Mouse (Mus musculus) hindbrain, embryonic 15.5 days (tissue): ENCODE measurements around the gene Lmln. TPM values are rescaled to one million over a fixed set of nuclear protein-coding genes. Genes with fewer than 3 reads are reported as not detected.
"Not testable (repeated sequence)": the region's sequence is repeated elsewhere in the genome, so short reads cannot be mapped to it uniquely, and the experiment has no call there.

Experiments
- ATAC-seq: fragments of 200-750 bp; cut with Nextera tagmentation; 2 replicates; pipeline ENCODE4 v1.8.0; 2017; ENCODE audit warnings: low read depth, moderate number of reproducible peaks, moderate TSS enrichment; ENCODE audit not compliant: low FRiP score
- H3K27ac ChIP-seq: fragments of 300-500 bp; sonication (generic); replicated peaks from 2 replicates; pipeline ENCODE4 v1.5.1; 2015; ENCODE audit warnings: mild to moderate bottlenecking, inconsistent platforms
- H3K27me3 ChIP-seq: fragments of 300-500 bp; sonication (generic); 2 replicates; pipeline ENCODE4 v1.6.1; 2015; ENCODE audit warnings: control low read depth, inconsistent platforms
- H3K36me3 ChIP-seq: fragments of 300-500 bp; sonication (generic); 2 replicates; pipeline ENCODE4 v1.6.1; 2015; ENCODE audit warnings: control low read depth, inconsistent platforms
- H3K4me1 ChIP-seq: fragments of 300-500 bp; sonication (generic); replicated peaks from 2 replicates; pipeline ENCODE4 v1.6.1; 2015; ENCODE audit warnings: control low read depth, inconsistent platforms
- H3K4me2 ChIP-seq: fragments of 300-500 bp; sonication (generic); 2 replicates; pipeline ENCODE4 v1.6.1; 2015; ENCODE audit warnings: moderate library complexity, mild to moderate bottlenecking, inconsistent platforms
- H3K4me3 ChIP-seq: fragments of 300-500 bp; sonication (generic); 2 replicates; pipeline ENCODE4 v1.5.1; 2015; ENCODE audit warnings: mild to moderate bottlenecking, inconsistent platforms
- H3K9ac ChIP-seq: fragments of 300-500 bp; sonication (generic); 2 replicates; pipeline ENCODE4 v1.6.1; 2015; ENCODE audit warnings: inconsistent platforms
- H3K9me3 ChIP-seq: fragments of 300-500 bp; sonication (generic); 2 replicates; pipeline ENCODE4 v1.6.1; 2016; ENCODE audit warnings: control low read depth, inconsistent platforms
- WGBS: fragments of 180-500 bp; shearing (Covaris S2); methylation state at CpG from one replicate; pipeline ENCODE4 v1.1.7; 2015; 5-methylcytosine and 5-hydroxymethylcytosine counted together
- polyA plus RNA-seq: library from polyadenylated mRNA; unstranded; fragments of >200 nt; fragmentation: Nextera tagmentation; extraction: Ambion mirVana; gene quantifications from 2 replicates; pipeline ENCODE4 v1.2.1, GENCODE M21; 2015

Gene Lmln
- polyA plus RNA-seq, 1 experiment from 2014 or later: 4.6 TPM

- H3K9ac ChIP-seq: no peak overlapping the region
- peaks cover 20% of the 10 kb centered on the region for H3K36me3 ChIP-seq
- H3K27ac ChIP-seq: no peak overlapping the region
- no peaks in the 10 kb centered on the region for H3K27me3 ChIP-seq
- H3K4me2 ChIP-seq: no peak overlapping the region
- WGBS: 86% methylated on average over 2 of the region's 2 CpGs
- ATAC-seq: no peak
- no peaks in the 10 kb centered on the region for H3K4me1 ChIP-seq
- no peaks in the 10 kb centered on the region for H3K9me3 ChIP-seq
- H3K4me3 ChIP-seq: no peak overlapping the region
These were observed 21.7 kb downstream of the Lmln start for GRCm38 (mm10) chr16:33083996-33084395.

GRCm38 (mm10) chr16:33085666-33086065, 23.3 kb downstream of the Lmln start:
- Histone ChIP-seq H3K9me3 (no peaks in the 10 kb centered on the region), H3K27ac (no peak overlapping the region), H3K4me3 (no peak overlapping the region), H3K4me1 (no peaks in the 10 kb centered on the region), H3K4me2 (no peak overlapping the region), H3K27me3 (no peaks in the 10 kb centered on the region), H3K36me3 (peaks cover 32% of the 10 kb centered on the region), H3K9ac (no peak overlapping the region)
- WGBS: 78% methylated on average over 8 of the region's 8 CpGs
- ATAC-seq: no peak

GRCm38 (mm10) chr16:33113726-33114125, 51.4 kb downstream of the Lmln start:
- peaks cover 5% of the 10 kb centered on the region; the same call in 1 of the 2 replicates for H3K4me1 ChIP-seq
- no peak overlapping the region for H3K4me2 ChIP-seq
- 20% methylated on average over 4 of the region's 4 CpGs for WGBS
- H3K9ac ChIP-seq: no peak overlapping the region
- H3K9me3 ChIP-seq: no peaks in the 10 kb centered on the region
- H3K27ac ChIP-seq: no peak overlapping the region
- H3K4me3 ChIP-seq: no peak overlapping the region
- no peak for ATAC-seq
- H3K27me3 ChIP-seq: no peaks in the 10 kb centered on the region
- peaks cover 9% of the 10 kb centered on the region; the same call in 1 of the 2 replicates for H3K36me3 ChIP-seq

- WGBS: 74% methylated on average over 8 of the region's 8 CpGs
- ATAC-seq: no peak
- no peak overlapping the region for H3K4me2 ChIP-seq
- no peaks in the 10 kb centered on the region for H3K9me3 ChIP-seq
- H3K27ac ChIP-seq: no peak overlapping the region
- H3K4me1 ChIP-seq: peaks cover 4% of the 10 kb centered on the region; the same call in 1 of the 2 replicates
- no peak overlapping the region for H3K4me3 ChIP-seq
- H3K27me3 ChIP-seq: no peaks in the 10 kb centered on the region
- H3K9ac ChIP-seq: no peak overlapping the region
- peaks cover 12% of the 10 kb centered on the region; the same call in 1 of the 2 replicates for H3K36me3 ChIP-seq
These were observed 61.1 kb downstream of the Lmln start for GRCm38 (mm10) chr16:33123373-33123772.

- peaks cover 12% of the 10 kb centered on the region; the same call in 1 of the 2 replicates for H3K36me3 ChIP-seq
- no peaks in the 10 kb centered on the region for H3K9me3 ChIP-seq
- no peak overlapping the region for H3K4me3 ChIP-seq
- H3K4me1 ChIP-seq: peaks cover 4% of the 10 kb centered on the region; the same call in 1 of the 2 replicates
- H3K4me2 ChIP-seq: no peak overlapping the region
- no peak overlapping the region for H3K27ac ChIP-seq
- WGBS: 77% methylated on average over 24 of the region's 24 CpGs
- H3K27me3 ChIP-seq: no peaks in the 10 kb centered on the region
- no peak for ATAC-seq
- H3K9ac ChIP-seq: no peak overlapping the region
These were observed 61.9 kb downstream of the Lmln start for GRCm38 (mm10) chr16:33123938-33124820.

GRCm38 (mm10) chr16:33127052-33127451, 64.7 kb downstream of the Lmln start:
- H3K4me2 ChIP-seq: no peak overlapping the region
- ATAC-seq: no peak
- no peak overlapping the region for H3K4me3 ChIP-seq
- no peak overlapping the region for H3K27ac ChIP-seq
- no peaks in the 10 kb centered on the region for H3K27me3 ChIP-seq
- H3K9me3 ChIP-seq: no peaks in the 10 kb centered on the region
- H3K9ac ChIP-seq: no peak overlapping the region
- peaks cover 4% of the 10 kb centered on the region; the same call in 1 of the 2 replicates for H3K4me1 ChIP-seq
- peaks cover 12% of the 10 kb centered on the region; the same call in 1 of the 2 replicates for H3K36me3 ChIP-seq
- 76% methylated on average over 6 of the region's 6 CpGs for WGBS

- WGBS: 67% methylated on average over 4 of the region's 4 CpGs
- H3K36me3 ChIP-seq: no peaks in the 10 kb centered on the region
- no peak overlapping the region for H3K4me3 ChIP-seq
- H3K9ac ChIP-seq: no peak overlapping the region
- H3K27me3 ChIP-seq: no peaks in the 10 kb centered on the region
- H3K9me3 ChIP-seq: no peaks in the 10 kb centered on the region
- ATAC-seq: no peak
- H3K4me2 ChIP-seq: no peak overlapping the region
- no peaks in the 10 kb centered on the region for H3K4me1 ChIP-seq
- no peak overlapping the region for H3K27ac ChIP-seq
These were observed 68.4 kb downstream of the Lmln start for GRCm38 (mm10) chr16:33130731-33131130.

GRCm38 (mm10) chr16:33133186-33133585, 70.9 kb downstream of the Lmln start:
- no peaks in the 10 kb centered on the region for H3K27me3 ChIP-seq
- no peak overlapping the region for H3K9ac ChIP-seq
- no peak for ATAC-seq
- H3K4me2 ChIP-seq: no peak overlapping the region
- WGBS: 73% methylated on average over 13 of the region's 13 CpGs
- no peak overlapping the region for H3K4me3 ChIP-seq
- H3K9me3 ChIP-seq: no peaks in the 10 kb centered on the region
- H3K27ac ChIP-seq: no peak overlapping the region
- H3K36me3 ChIP-seq: no peaks in the 10 kb centered on the region
- no peaks in the 10 kb centered on the region for H3K4me1 ChIP-seq

GRCm38 (mm10) chr16:33135167-33135566, 72.8 kb downstream of the Lmln start:
- 74% methylated on average over 4 of the region's 4 CpGs for WGBS
- H3K36me3 ChIP-seq: no peaks in the 10 kb centered on the region
- H3K9ac ChIP-seq: no peak overlapping the region
- no peaks in the 10 kb centered on the region for H3K4me1 ChIP-seq
- H3K27me3 ChIP-seq: no peaks in the 10 kb centered on the region
- no peaks in the 10 kb centered on the region for H3K9me3 ChIP-seq
- no peak overlapping the region for H3K27ac ChIP-seq
- no peak overlapping the region for H3K4me2 ChIP-seq
- H3K4me3 ChIP-seq: no peak overlapping the region
- ATAC-seq: no peak

GRCm38 (mm10) chr16:33139061-33139460, 76.7 kb downstream of the Lmln start:
- not testable (repeated sequence) for H3K9me3 ChIP-seq, H3K36me3 ChIP-seq, H3K27ac ChIP-seq, ATAC-seq, H3K27me3 ChIP-seq, H3K4me1 ChIP-seq, H3K4me2 ChIP-seq, H3K9ac ChIP-seq, H3K4me3 ChIP-seq
- WGBS: 87% methylated on average over 7 of the region's 7 CpGs

- ATAC-seq: no peak
- Histone ChIP-seq H3K9me3 (no peaks in the 10 kb centered on the region), H3K9ac (no peak overlapping the region), H3K4me2 (no peak overlapping the region), H3K4me1 (no peaks in the 10 kb centered on the region), H3K27me3 (no peaks in the 10 kb centered on the region), H3K36me3 (no peaks in the 10 kb centered on the region), H3K4me3 (no peak overlapping the region), H3K27ac (no peak overlapping the region)
- 27% methylated on average over 3 of the region's 3 CpGs for WGBS
These were observed 79.5 kb downstream of the Lmln start for GRCm38 (mm10) chr16:33141758-33142280.

- no peak for ATAC-seq
- no peaks in the 10 kb centered on the region for H3K9me3 ChIP-seq
- no peak overlapping the region for H3K9ac ChIP-seq
- H3K27me3 ChIP-seq: no peaks in the 10 kb centered on the region
- 77% methylated on average over 2 of the region's 2 CpGs for WGBS
- H3K4me2 ChIP-seq: no peak overlapping the region
- no peaks in the 10 kb centered on the region for H3K4me1 ChIP-seq
- no peak overlapping the region for H3K27ac ChIP-seq
- no peak overlapping the region for H3K4me3 ChIP-seq
- no peaks in the 10 kb centered on the region for H3K36me3 ChIP-seq
These were observed 81.1 kb downstream of the Lmln start for GRCm38 (mm10) chr16:33143452-33143851.
